ENCODE assay signal across 14 mouse cellular contexts in the genomic region with DNA sequence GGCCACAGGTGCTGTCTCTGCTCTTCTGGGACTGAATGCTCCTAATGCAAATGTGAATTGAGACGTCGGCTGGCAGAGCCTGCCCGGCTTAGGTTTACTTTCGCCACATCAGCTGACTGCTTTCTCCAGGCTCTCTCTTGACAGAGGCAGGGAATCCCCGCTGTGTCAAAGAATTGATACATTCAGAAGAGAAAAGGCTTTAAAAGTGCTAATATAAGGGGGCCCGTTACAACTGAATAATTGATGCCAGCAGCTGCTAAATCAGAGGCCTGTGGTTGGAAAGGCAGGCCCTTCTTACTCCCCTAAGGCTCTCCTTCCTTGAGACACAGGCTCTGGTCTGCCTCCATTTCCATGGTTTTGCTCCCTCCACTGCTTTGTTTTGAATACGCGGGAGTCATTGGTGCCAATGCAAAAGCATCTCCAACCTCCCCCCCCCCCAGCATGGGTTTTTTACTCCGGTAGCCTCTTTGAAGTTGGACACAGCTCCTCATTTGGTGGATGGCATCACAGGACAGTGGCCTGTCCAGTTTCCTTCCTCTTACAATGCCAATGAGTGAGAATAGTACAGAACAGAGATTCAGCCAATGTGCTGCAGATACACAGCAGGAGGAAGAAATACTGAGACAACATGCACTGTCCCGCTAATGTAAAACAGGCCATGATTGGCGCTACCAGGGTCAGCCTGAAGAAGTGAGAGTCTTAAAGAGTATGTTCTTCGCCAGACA. TPM values are rescaled to one million over a fixed set of nuclear protein-coding genes. Genes with fewer than 3 reads are reported as not detected.
DNase-seq lines count a peak whose midpoint lies in the region; ATAC-seq lines count a peak whose summit lies in the region.
"Had no signal": no experiment of that assay in that cellular context is flagged by ENCODE, and none has a peak within 500 bp of the region (broad histone marks: within the 10 kb centered on the region; RNA-seq: fewer than 3 reads in every experiment).

No protein-coding gene starts in this region.

- intact Hi-C loops in left cerebral cortex, postnatal 4 days (cut with DNase I), result no loop called here
- intact Hi-C loops in gastrocnemius, postnatal 36 days (cut with DNase I), result no loop called here

- peak; percentile 8 for DNase-seq in left cerebral cortex, postnatal 4 days
- DNase-seq in left cerebral cortex, adult 18-20 months (ENCODE audit: low spot score in 2 of 2), result no peak
- DNase-seq in mesoderm, embryonic 11.5 days (ENCODE audit: low read depth, low spot score), result peak; percentile 43
- DNase-seq in retina, embryonic 14.5 days (ENCODE audit: low spot score), result peak; percentile 66
- DNase-seq in thymus, postnatal 10 days (ENCODE audit: low spot score in 2 of 2), result no peak
- DNase-seq in kidney, adult 8-10 months, result no peak
- no peak for DNase-seq in gastrocnemius, postnatal 36 days
- DNase-seq: cerebellum, adult 9-11 months; heart, adult 2 months; kidney, adult 18-20 months; liver had no signal

- H3K4me1 ChIP-seq in forebrain, embryonic 15.5 days, result peaks cover 9% of the 10 kb centered on the region

- peak; percentile 74 for ATAC-seq in forebrain, embryonic 15.5 days (replicated peaks)

- H3K27ac ChIP-seq in forebrain, embryonic 15.5 days (replicated peaks), result 0 out of 2 replicates have a peak overlapping the region, but pooled peaks have one; percentile 6
- H3K27ac ChIP-seq: heart, adult 2 months; left cerebral cortex, adult 2 months; lung, embryonic 15.5 days had no signal

- H3K9me3 ChIP-seq in forebrain, embryonic 15.5 days, result no peaks in the 10 kb centered on the region
- H3K9me3 ChIP-seq: lung, embryonic 15.5 days had no signal

- H3K4me3 ChIP-seq in forebrain, embryonic 15.5 days, result no peak overlapping the region
- H3K4me3 ChIP-seq: heart, adult 2 months; left cerebral cortex, adult 2 months; lung, embryonic 15.5 days had no signal

- H3K27me3 ChIP-seq in forebrain, embryonic 15.5 days, result no peaks in the 10 kb centered on the region
- H3K27me3 ChIP-seq: lung, embryonic 15.5 days had no signal

- WGBS in forebrain, embryonic 15.5 days, result 26% methylated on average over 12 of the region's 12 CpGs

- H3K4me2 ChIP-seq in forebrain, embryonic 15.5 days (replicated peaks), result no peak overlapping the region
- H3K4me2 ChIP-seq: lung, embryonic 15.5 days had no signal

- H3K36me3 ChIP-seq in forebrain, embryonic 15.5 days, result no peaks in the 10 kb centered on the region
- H3K36me3 ChIP-seq: lung, embryonic 15.5 days had no signal

- no peak overlapping the region for H3K9ac ChIP-seq in forebrain, embryonic 15.5 days (replicated peaks)
- H3K9ac ChIP-seq: lung, embryonic 15.5 days had no signal

RNA-seq across cellular contexts. Expression of a gene that starts 18.9 kb away (rescaled TPM):
- 1 to 10 TPM; 5.3 to 5.6 TPM for total RNA-seq in left cerebral cortex, postnatal 4 days (2021)
- total RNA-seq in left cerebral cortex, adult 18-20 months (2021), result 1 to 10 TPM; 5.1 to 5.2 TPM
- polyA plus RNA-seq in forebrain, embryonic 15.5 days (2015; fragmentation: Nextera tagmentation; extraction: Ambion mirVana), result 1.5 and 1.6 TPM in 2 replicates
- 1 to 10 TPM in 1 of 2 experiments, under 1 TPM in 1; 0.61 to 1.3 TPM for total RNA-seq in gastrocnemius, postnatal 36 days (2021)

RNA-seq across cellular contexts. Expression of a gene that starts 32.2 kb away (rescaled TPM):
- 100 to 1,000 TPM; 522 to 568 TPM for total RNA-seq in left cerebral cortex, postnatal 4 days (2021)
- total RNA-seq in left cerebral cortex, adult 18-20 months (2021), result 100 to 1,000 TPM; 229 to 233 TPM
- polyA plus RNA-seq in forebrain, embryonic 15.5 days (2015; fragmentation: Nextera tagmentation; extraction: Ambion mirVana), result 314 and 348 TPM in 2 replicates
- total RNA-seq in gastrocnemius, postnatal 36 days (2021), result 10 to 100 TPM; 23.0 to 27.9 TPM

Comparison
In these comparisons a context has a peak if more than half of its experiments do, and no peak if none do; other contexts are left out.
1. DNase-seq: peak in left cerebral cortex, postnatal 4 days (single experiment), mesoderm, embryonic 11.5 days (single experiment) and retina, embryonic 14.5 days (single experiment); none in left cerebral cortex, adult 18-20 months (0 of 2), thymus, postnatal 10 days (0 of 2), kidney, adult 8-10 months (0 of 2) and gastrocnemius, postnatal 36 days (0 of 2).
2. RNA of a gene that starts 32.2 kb away (total RNA-seq): 522 to 568 TPM in left cerebral cortex, postnatal 4 days and 229 to 233 TPM in left cerebral cortex, adult 18-20 months; 23.0 to 27.9 TPM in gastrocnemius, postnatal 36 days; every median in the first group is over 4 times any median in the second.